Comparison of ENCODE assay signal across 10 mouse cellular contexts in the genomic region with DNA sequence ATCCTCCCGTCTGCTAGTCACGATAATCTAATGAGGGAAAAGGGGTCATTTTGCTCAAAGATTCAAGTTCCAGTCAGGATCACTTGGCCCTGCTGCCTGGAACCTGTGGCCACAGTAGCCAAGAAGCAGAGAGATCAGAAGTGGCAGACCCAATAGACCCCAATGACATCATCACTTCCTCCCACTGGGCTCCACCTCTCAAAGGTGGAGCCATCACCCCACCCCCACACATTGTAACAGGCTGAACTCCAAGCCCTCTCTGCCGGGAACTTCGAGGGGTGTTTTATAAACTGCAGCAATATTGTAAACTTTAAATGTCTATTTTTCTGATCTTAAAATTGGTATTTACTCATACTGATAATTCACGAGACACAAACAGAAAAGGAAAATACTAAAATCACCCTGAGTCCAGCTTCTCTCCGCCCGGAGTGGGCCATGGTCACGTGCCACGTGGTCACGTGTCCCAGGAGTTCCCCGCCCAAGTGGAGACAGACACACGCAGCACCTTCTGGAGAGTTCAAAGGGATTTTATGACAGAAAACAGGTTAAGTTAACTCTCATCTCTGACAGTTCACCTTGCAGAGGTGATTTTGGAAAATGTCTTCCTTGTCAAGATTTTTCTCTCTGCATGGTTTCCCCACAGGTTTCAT. TPM values are rescaled to one million over a fixed set of nuclear protein-coding genes. Genes with fewer than 3 reads are reported as not detected.
DNase-seq lines count a peak whose midpoint lies in the region; ATAC-seq lines count a peak whose summit lies in the region.
"Had no signal": no experiment of that assay in that cellular context is flagged by ENCODE, and none has a peak within 500 bp of the region (broad histone marks: within the 10 kb centered on the region; RNA-seq: fewer than 3 reads in every experiment).

No protein-coding gene starts in this region.

- H3K9me3 ChIP-seq in liver, embryonic 11.5 days (ENCODE audit: control insufficient read depth, low read length), result no peaks in the 10 kb centered on the region

- H3K36me3 ChIP-seq in liver, embryonic 11.5 days (ENCODE audit: control insufficient read depth, insufficient read depth, low read length), result no peaks in the 10 kb centered on the region

- no peak overlapping the region for H3K27ac ChIP-seq in liver, embryonic 11.5 days (ENCODE audit: low read depth, low read length)

- peak overlapping the region; percentile 43 for H3K4me2 ChIP-seq in liver, embryonic 11.5 days

- H3K4me1 ChIP-seq in liver, embryonic 11.5 days (replicated peaks; ENCODE audit: control insufficient read depth, insufficient read depth, low read length), result no peaks in the 10 kb centered on the region

- no peak overlapping the region for H3K4me3 ChIP-seq in liver, embryonic 11.5 days (ENCODE audit: low read depth, low read length)

- WGBS in liver, embryonic 11.5 days, result 20% methylated on average over 12 of the region's 12 CpGs

- H3K27me3 ChIP-seq in liver, embryonic 11.5 days (replicated peaks; ENCODE audit: control insufficient read depth, insufficient read depth, low read length), result no peaks in the 10 kb centered on the region

- DNase-seq in kidney, postnatal 25 days, result peak; percentile 36 to 62
- no peak for DNase-seq in kidney, postnatal 10 days
- DNase-seq in ZHBTc4 (ENCODE audit: low read depth, low spot score), result peak; percentile 84
- DNase-seq in embryo, embryonic 11.5 days (ENCODE audit: low read depth, low spot score), result peak; percentile 9
- DNase-seq in liver, embryonic 11.5 days (ENCODE audit: low spot score), result no peak
- DNase-seq in urinary bladder, postnatal 4 days (ENCODE audit: low spot score in 2 of 2), result no peak
- DNase-seq: cerebellum, adult 8-10 months; gastrocnemius, postnatal 36 days; thymus, postnatal 25 days had no signal

- peak; percentile 62; the same call in 1 of the 2 replicates for ATAC-seq in liver, embryonic 11.5 days (replicated peaks; ENCODE audit: low FRiP score)
- ATAC-seq in activated CD4-positive, CD25-positive, alpha-beta regulatory T cell, adult 4 months, result no peak

- no peak overlapping the region for H3K9ac ChIP-seq in liver, embryonic 11.5 days (ENCODE audit: low read depth, low read length)

RNA-seq across cellular contexts. Expression of gene Tmco4, which starts 8.2 kb away (rescaled TPM):
- polyA plus RNA-seq in liver, embryonic 11.5 days (2014; fragmentation: Nextera tagmentation; extraction: Ambion mirVana), result 1.5 and 1.9 TPM in 2 replicates
- 10 to 100 TPM; 19.1 to 32.4 TPM for polyA plus RNA-seq in activated CD4-positive, CD25-positive, alpha-beta regulatory T cell, adult 4 months (2017; shearing (Covaris generic))

RNA-seq across cellular contexts. Expression of gene Rnf186, which starts 14.0 kb away (rescaled TPM):
- polyA plus RNA-seq in liver, embryonic 11.5 days (2014; fragmentation: Nextera tagmentation; extraction: Ambion mirVana), result not detected in 2 replicates
- polyA plus RNA-seq in activated CD4-positive, CD25-positive, alpha-beta regulatory T cell, adult 4 months (2017; shearing (Covaris generic)), result not detected

Comparison
In these comparisons a context has a peak if more than half of its experiments do, and no peak if none do; other contexts are left out.
1. DNase-seq: peak in kidney, postnatal 25 days (2 of 2), ZHBTc4 (single experiment) and embryo, embryonic 11.5 days (single experiment); none in kidney, postnatal 10 days (single experiment), liver, embryonic 11.5 days (single experiment) and urinary bladder, postnatal 4 days (0 of 2).